Mouse (Mus musculus): Measurements from ENCODE around the gene Slc52a3. TPM values are rescaled to one million over a fixed set of nuclear protein-coding genes. Genes with fewer than 3 reads are reported as not detected.
A peak's percentile ranks its signal among the peaks of the same experiment; 100 is the strongest.

The Slc52a3 gene
- polyA plus RNA-seq, 1 experiment from 2014 or later: 1.3 TPM

MicroRNA genes within 50 kb of the gene (microRNA counts, 519-probe panel; counts per million panel counts)
- 342 counts per million, percentile 67 among the panel's probes with 10 or more counts for microRNA mmu-miR-1953

Small RNAs within 50 kb of the gene (microRNA-seq; reads per million reads assigned to microRNA genes)
- not detected for gene Mir1953

Other genes with a start within 250 kb of the Slc52a3 start
- 0.27 and 0.38 TPM in 2 replicates for gene Rspo4, start 153.6 kb upstream of the Slc52a3 start, polyA plus RNA-seq (2016; fragmentation: Nextera tagmentation; extraction: Ambion mirVana)
- gene Angpt4, start 85.3 kb upstream of the Slc52a3 start, polyA plus RNA-seq (2016; fragmentation: Nextera tagmentation; extraction: Ambion mirVana): 0.39 and 0.84 TPM in 2 replicates
- 91.5 and 94.3 TPM in 2 replicates for gene Fam110a, start 16.3 kb upstream of the Slc52a3 start, polyA plus RNA-seq (2016; fragmentation: Nextera tagmentation; extraction: Ambion mirVana)
- gene Scrt2, start 85.0 kb downstream of the Slc52a3 start, polyA plus RNA-seq (2016; fragmentation: Nextera tagmentation; extraction: Ambion mirVana): 34.5 and 35.4 TPM in 2 replicates
- gene Srxn1, start 109.0 kb downstream of the Slc52a3 start, polyA plus RNA-seq (2016; fragmentation: Nextera tagmentation; extraction: Ambion mirVana): 19.5 and 20.2 TPM in 2 replicates
- 22.6 and 26.3 TPM in 2 replicates for gene Tcf15, start 147.1 kb downstream of the Slc52a3 start, polyA plus RNA-seq (2016; fragmentation: Nextera tagmentation; extraction: Ambion mirVana)
- 87.0 and 118 TPM in 2 replicates for gene Csnk2a1, start 230.3 kb downstream of the Slc52a3 start, polyA plus RNA-seq (2016; fragmentation: Nextera tagmentation; extraction: Ambion mirVana)

Data from neural tube, embryonic 12.5 days (tissue).